Mouse (Mus musculus) spleen, adult 2 months (tissue): Measurements from ENCODE around the gene Fam167b.

Experiments used
- CTCF ChIP-seq: fragments of 200-500 bp; IDR thresholded peaks from 2 replicates; pipeline ENCODE4 v1.5.1; 2011; ENCODE audit warnings: mild to moderate bottlenecking, inconsistent platforms; ENCODE audit not compliant: insufficient read depth, insufficient read length, insufficient replicate concordance; ENCODE audit errors: extremely low read depth
- POLR2A ChIP-seq: fragments of 200-500 bp; IDR thresholded peaks from 2 replicates; pipeline ENCODE4 v1.6.1; 2011; ENCODE audit warnings: low read depth, low read length, inconsistent platforms

DNA sequence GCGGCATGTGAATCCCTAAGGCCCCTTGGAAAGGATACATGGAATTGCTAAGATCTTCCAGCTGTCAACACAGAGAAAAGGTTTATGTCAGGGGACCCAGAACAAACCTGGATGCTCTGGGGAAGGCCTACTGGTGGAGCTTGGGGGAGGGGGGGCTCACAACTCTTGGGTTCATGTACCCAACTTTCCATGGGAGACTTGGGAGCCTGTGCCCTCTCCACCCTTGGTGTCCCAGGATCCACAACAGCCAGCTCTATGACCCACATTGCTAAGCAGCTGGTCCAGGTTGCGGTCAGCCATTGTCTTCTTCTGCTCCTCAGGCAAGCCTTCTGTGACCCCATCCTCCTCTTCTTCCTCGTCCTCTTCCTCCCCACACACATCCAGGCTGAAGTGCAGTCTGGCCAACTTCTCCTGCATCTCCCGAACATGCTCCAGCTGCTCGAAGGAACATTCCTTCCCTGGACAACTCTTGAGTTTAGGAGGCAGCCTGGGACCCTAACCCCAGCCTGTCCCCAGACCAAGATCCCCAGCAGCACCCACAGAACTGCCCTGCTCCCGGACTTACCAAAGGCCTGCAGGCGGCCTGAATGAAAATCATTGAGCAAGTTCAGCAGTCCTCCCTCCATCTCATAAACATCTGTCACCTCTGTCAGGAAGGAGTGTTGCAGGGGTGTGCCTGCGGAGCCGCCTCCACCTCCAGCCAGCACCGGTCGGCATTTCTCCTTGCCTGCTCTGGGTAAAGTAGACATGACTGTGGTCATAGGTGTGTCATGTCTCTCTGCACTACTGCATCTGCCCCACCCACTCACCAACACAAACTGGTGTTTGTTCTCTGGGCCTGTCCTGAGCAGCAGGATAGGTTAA is 42.3 kb upstream of the Fam167b start:
- TF ChIP-seq POLR2A (no peak), CTCF (no peak)
